Mouse (Mus musculus) embryonic facial prominence, embryonic 10.5 days (tissue): Measurements from ENCODE around the gene Gm13271. TPM values are rescaled to one million over a fixed set of nuclear protein-coding genes. Genes with fewer than 3 reads are reported as not detected.
A peak's percentile ranks its signal among the peaks of the same experiment; 100 is the strongest.
"Not testable (repeated sequence)": the region's sequence is repeated elsewhere in the genome, so short reads cannot be mapped to it uniquely, and the experiment has no call there.

Source experiments
- DNase-seq: peaks from one replicate; pipeline ENCODE4 v3.0.0-alpha.2; 2017; ENCODE audit warnings: low spot score
- H3K27ac ChIP-seq: fragments of 300-500 bp; sonication (generic); replicated peaks from 2 replicates; pipeline ENCODE4 v1.5.1; 2016; ENCODE audit warnings: mild to moderate bottlenecking
- H3K27me3 ChIP-seq: fragments of 300-500 bp; sonication (generic); replicated peaks from 2 replicates; pipeline ENCODE4 v1.6.1; 2016; ENCODE audit warnings: low read depth, mild to moderate bottlenecking; ENCODE audit not compliant: poor library complexity, severe bottlenecking
- H3K36me3 ChIP-seq: fragments of 300-500 bp; sonication (generic); replicated peaks from 2 replicates; pipeline ENCODE4 v1.6.1; 2016; ENCODE audit warnings: mild to moderate bottlenecking, moderate library complexity
- H3K4me1 ChIP-seq: fragments of 300-500 bp; sonication (generic); 2 replicates; pipeline ENCODE4 v1.6.1; 2016
- H3K4me3 ChIP-seq: fragments of 300-500 bp; sonication (generic); 2 replicates; pipeline ENCODE4 v1.5.1; 2016; ENCODE audit warnings: mild to moderate bottlenecking, moderate library complexity
- H3K9me3 ChIP-seq: fragments of 300-500 bp; sonication (generic); 2 replicates; pipeline ENCODE4 v1.6.1; 2016; ENCODE audit warnings: mild to moderate bottlenecking
- WGBS: fragments of 180-500 bp; shearing (Covaris S2); methylation state at CpG from one replicate; pipeline ENCODE4 v1.1.7; 2016; 5-methylcytosine and 5-hydroxymethylcytosine counted together
- polyA plus RNA-seq: library from polyadenylated mRNA; unstranded; fragments of >200 nt; fragmentation: Nextera tagmentation; extraction: Ambion mirVana; gene quantifications from 2 replicates; pipeline ENCODE4 v1.2.1, GENCODE M21; 2016

Gm13271 gene
- polyA plus RNA-seq, 1 experiment from 2014 or later, result not detected

- DNase-seq, result no peak
- Histone ChIP-seq H3K9me3 (no peaks in the 10 kb centered on the region), H3K27me3 (no peaks in the 10 kb centered on the region), H3K27ac (no peak overlapping the region), H3K36me3 (no peaks in the 10 kb centered on the region), H3K4me1 (no peaks in the 10 kb centered on the region), H3K4me3 (no peak overlapping the region)
- WGBS, result 91% methylated on average over 4 of the region's 4 CpGs
These were observed 13.2 kb upstream of the Gm13271 start for GRCm38 (mm10) chr4:88741426-88741825.

- no peak overlapping the region for H3K4me3 ChIP-seq
These were observed 11.8 kb upstream of the Gm13271 start for GRCm38 (mm10) chr4:88742771-88743371.

GRCm38 (mm10) chr4:88744207-88744606 lies 10.5 kb upstream of the Gm13271 start:
- Histone ChIP-seq H3K27me3 (no peaks in the 10 kb centered on the region), H3K9me3 (no peaks in the 10 kb centered on the region), H3K4me1 (no peaks in the 10 kb centered on the region), H3K4me3 (no peak overlapping the region), H3K36me3 (no peaks in the 10 kb centered on the region), H3K27ac (no peak overlapping the region)
- WGBS, result 77% methylated on average over 3 of the region's 3 CpGs
- no peak for DNase-seq

More at GRCm38 (mm10) chr4:88742771-88743371, 11.8 kb upstream of the Gm13271 start:
- H3K36me3 ChIP-seq, result no peaks in the 10 kb centered on the region
- no peak overlapping the region for H3K27ac ChIP-seq
- no peaks in the 10 kb centered on the region for H3K4me1 ChIP-seq
- no peaks in the 10 kb centered on the region for H3K9me3 ChIP-seq
- DNase-seq, result no peak
- 84% methylated on average over 7 of the region's 7 CpGs for WGBS
- no peaks in the 10 kb centered on the region for H3K27me3 ChIP-seq

- DNase-seq, result no peak
- Histone ChIP-seq H3K36me3 (no peaks in the 10 kb centered on the region), H3K9me3 (no peaks in the 10 kb centered on the region), H3K27ac (no peak overlapping the region), H3K4me1 (peaks cover 5% of the 10 kb centered on the region; the same call in 1 of the 2 replicates), H3K4me3 (no peak overlapping the region), H3K27me3 (no peaks in the 10 kb centered on the region)
- 43% methylated on average over 6 of the region's 6 CpGs for WGBS
These were observed 4.7 kb upstream of the Gm13271 start for GRCm38 (mm10) chr4:88749926-88750325.

- not testable (repeated sequence) for H3K36me3 ChIP-seq, H3K27me3 ChIP-seq, H3K9me3 ChIP-seq, H3K4me1 ChIP-seq
- DNase-seq, result peak; percentile 43
- 15% methylated on average over 29 of the region's 31 CpGs for WGBS
- Histone ChIP-seq H3K27ac (peak overlapping the region; percentile 84), H3K4me3 (peak overlapping the region; percentile 61)
These were observed 2.2 kb downstream of the Gm13271 start for GRCm38 (mm10) chr4:88756581-88757513.

GRCm38 (mm10) chr4:88757628-88758031 lies 3.0 kb downstream of the Gm13271 start:
- H3K27me3 ChIP-seq, H3K36me3 ChIP-seq, H3K9me3 ChIP-seq, H3K4me1 ChIP-seq: not testable (repeated sequence)
- Histone ChIP-seq H3K27ac (peak overlapping the region; percentile 84), H3K4me3 (peak overlapping the region; percentile 61)
- DNase-seq, result peak; percentile 86
- under 1% methylated on average over 21 of the region's 21 CpGs for WGBS

GRCm38 (mm10) chr4:88758751-88759150 lies 4.1 kb downstream of the Gm13271 start:
- WGBS, result 84% methylated on average over 9 of the region's 9 CpGs
- not testable (repeated sequence) for H3K4me3 ChIP-seq, H3K9me3 ChIP-seq, H3K4me1 ChIP-seq, H3K27ac ChIP-seq, DNase-seq, H3K27me3 ChIP-seq, H3K36me3 ChIP-seq

GRCm38 (mm10) chr4:88759610-88760268 lies 5.1 kb downstream of the Gm13271 start, which contains the start of gene Gm13283:
Gene Gm13283, plus strand, starts transcription at chr4:88760119.
- Histone ChIP-seq H3K27ac (peak within 1 kb of the TSS; percentile 67), H3K4me3 (peak within 1 kb of the TSS; percentile 50)
- H3K36me3 ChIP-seq, H3K9me3 ChIP-seq, H3K27me3 ChIP-seq, H3K4me1 ChIP-seq, DNase-seq: not testable (repeated sequence)
- WGBS, result 21% methylated on average over 12 of the region's 14 CpGs

- not testable (repeated sequence) for H3K9me3 ChIP-seq, H3K27me3 ChIP-seq, H3K36me3 ChIP-seq, H3K4me1 ChIP-seq
- DNase-seq, result peak; percentile 84
- WGBS, result under 1% methylated on average over 24 of the region's 28 CpGs
- peak overlapping the region; percentile 67 for H3K27ac ChIP-seq
- peak overlapping the region; percentile 50 for H3K4me3 ChIP-seq
These were observed 5.8 kb downstream of the Gm13271 start for GRCm38 (mm10) chr4:88760431-88760830.

- H3K36me3 ChIP-seq, DNase-seq, H3K9me3 ChIP-seq, H3K27ac ChIP-seq, H3K4me3 ChIP-seq, H3K4me1 ChIP-seq, H3K27me3 ChIP-seq: not testable (repeated sequence)
- 67% methylated on average over 6 of the region's 8 CpGs for WGBS
These were observed 7.1 kb downstream of the Gm13271 start for GRCm38 (mm10) chr4:88761776-88762175.

- 52% methylated on average over 9 of the region's 9 CpGs for WGBS
- H3K27ac ChIP-seq, DNase-seq: not testable (repeated sequence)
These were observed 7.7 kb downstream of the Gm13271 start for GRCm38 (mm10) chr4:88762341-88762740.

GRCm38 (mm10) chr4:88763384-88764018 lies 8.8 kb downstream of the Gm13271 start:
- WGBS, result 3% methylated on average over 42 of the region's 42 CpGs
- H3K36me3 ChIP-seq, H3K27ac ChIP-seq, H3K27me3 ChIP-seq, H3K9me3 ChIP-seq, H3K4me1 ChIP-seq: not testable (repeated sequence)
- peak; percentile 81 for DNase-seq
- H3K4me3 ChIP-seq, result peak overlapping the region; percentile 50

More at GRCm38 (mm10) chr4:88762341-88762740, 7.7 kb downstream of the Gm13271 start:
- not testable (repeated sequence) for H3K4me3 ChIP-seq, H3K36me3 ChIP-seq, H3K9me3 ChIP-seq, H3K27me3 ChIP-seq, H3K4me1 ChIP-seq
